Mouse (Mus musculus) heart, adult 8-10 months (tissue): ENCODE results near the gene Ttyh2. TPM values are rescaled to one million over a fixed set of nuclear protein-coding genes. Genes with fewer than 3 reads are reported as not detected.

Source experiments
- DNase-seq: peaks from one replicate; pipeline ENCODE4 v3.0.0; 2022; ENCODE audit warnings: low spot score
- total RNA-seq, 4 experiments: library from RNA; stranded (reverse); gene quantifications; 2 replicates each; pipeline ENCODE4 v1.2.4; 2022

Gene Ttyh2
- total RNA-seq, 4 experiments from 2014 or later = 3.0 to 4.6 (median 3.4) TPM

DNA sequence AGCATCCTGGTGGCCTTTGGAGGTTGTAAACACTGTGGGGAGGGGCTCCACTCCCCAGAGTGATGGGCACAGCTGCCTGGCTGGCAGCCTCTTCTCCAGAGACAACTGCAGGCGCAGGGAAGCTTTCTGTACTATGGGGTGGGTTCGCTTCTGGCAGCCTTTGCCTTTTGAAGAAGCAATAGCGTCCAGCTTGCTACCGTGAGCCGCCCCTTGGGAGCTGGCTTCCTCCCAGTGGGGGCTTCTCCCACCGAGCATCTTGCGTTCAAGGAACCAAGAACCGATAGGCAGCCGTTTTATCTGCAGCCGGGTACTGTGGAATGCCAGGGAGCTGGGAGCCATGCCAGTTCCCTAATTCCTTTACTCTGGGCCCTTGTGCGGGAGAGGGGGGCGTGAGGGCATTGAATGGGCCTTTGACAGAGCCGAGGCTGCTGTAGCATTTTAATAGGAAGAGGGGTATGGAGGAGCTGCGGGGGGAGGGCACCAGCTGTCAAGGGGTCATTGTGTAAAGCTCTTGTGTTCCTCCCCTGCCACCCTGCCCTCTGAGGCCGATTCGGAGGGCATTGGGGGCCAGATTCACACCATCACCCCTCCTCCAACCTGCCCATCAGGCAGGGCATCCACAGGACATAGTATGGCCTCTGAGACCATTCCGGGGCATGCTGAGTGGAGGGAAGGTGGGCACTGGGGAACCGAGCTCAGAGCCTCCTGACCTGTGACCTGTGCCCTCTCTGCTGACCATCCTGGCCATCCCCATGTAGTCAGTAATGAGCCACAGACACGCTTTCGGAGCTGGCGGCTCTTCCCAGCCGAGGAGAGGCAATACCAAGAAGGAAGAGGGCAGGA lies 29.1 kb downstream of the Ttyh2 start:
- no peak for DNase-seq

DNA sequence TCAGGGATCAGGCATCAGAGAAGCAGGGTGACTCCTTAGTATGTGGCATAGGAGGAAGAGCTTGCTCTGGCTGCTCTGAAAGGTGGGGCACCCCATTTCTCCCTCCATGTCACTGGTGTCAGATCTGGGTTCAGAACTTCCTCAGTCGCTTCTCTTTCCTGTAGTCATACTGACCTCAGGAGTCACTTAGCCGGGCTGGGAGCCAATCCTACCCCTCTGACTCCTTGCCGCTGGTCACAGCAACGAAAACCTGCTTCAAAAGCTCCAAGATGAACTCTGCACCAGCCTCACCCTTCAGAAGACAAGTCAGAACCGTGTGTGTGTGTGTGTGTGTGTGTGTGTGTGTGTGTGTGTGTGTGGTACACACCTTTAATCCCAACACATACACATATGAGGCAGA lies 31.1 kb downstream of the Ttyh2 start:
- DNase-seq = no peak

DNA sequence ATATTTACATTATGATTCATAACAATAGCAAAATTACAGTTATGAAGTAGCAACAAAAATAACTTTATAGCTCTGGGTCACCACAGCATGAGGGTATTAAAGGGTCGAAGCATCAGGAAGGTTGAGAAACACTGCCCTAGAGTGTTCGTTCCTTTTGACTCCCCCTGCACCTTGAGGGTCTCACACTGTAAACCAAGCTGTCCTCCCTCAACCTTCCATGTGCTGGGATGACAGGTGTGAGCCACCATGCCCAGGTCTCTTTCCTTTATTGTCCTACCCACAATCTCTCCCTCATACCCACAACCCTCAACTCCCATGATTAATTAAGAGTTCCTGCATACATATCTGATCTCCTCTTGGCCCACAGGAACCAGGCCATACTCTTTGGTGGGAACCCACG lies 36.2 kb downstream of the Ttyh2 start:
- no peak for DNase-seq

DNA sequence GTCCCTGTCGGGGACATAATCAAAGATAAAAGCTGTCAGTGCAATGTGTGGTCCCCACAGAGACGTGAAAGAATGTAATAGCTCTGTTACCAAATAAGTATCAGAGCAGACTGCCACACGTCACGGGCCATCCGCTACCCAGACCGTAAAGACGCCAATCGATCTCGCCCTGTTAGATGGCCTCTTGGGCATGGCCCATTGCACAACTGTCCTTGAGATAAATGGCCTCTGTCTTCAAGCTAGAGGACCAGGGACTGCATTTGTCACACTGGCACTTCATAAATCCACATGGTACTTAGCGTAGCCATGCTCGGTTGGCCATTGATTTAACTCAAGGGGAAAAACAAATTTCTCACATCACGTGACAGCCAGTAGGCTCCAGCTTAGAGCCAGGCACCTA lies 36.6 kb downstream of the Ttyh2 start:
- DNase-seq = no peak

DNA sequence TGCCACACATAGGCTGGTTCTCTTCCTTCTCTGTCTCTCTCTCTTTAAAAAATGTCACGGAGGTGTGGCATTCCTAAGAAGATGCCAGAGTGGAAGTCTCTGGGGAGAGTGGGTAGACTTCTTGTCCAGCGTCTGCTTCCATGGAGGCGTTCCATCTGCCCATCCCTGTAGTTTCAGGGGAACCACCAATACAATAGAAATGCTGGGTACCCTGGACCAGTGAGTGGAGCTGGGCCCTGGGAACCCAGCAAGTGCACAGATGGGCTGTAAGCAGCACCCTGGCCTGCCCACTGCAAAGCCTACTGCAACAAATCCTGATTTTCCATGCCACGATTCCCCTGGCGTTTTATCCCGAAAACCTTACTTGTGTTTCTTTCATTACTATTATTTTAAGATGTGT lies 39.3 kb downstream of the Ttyh2 start:
- DNase-seq = no peak

DNA sequence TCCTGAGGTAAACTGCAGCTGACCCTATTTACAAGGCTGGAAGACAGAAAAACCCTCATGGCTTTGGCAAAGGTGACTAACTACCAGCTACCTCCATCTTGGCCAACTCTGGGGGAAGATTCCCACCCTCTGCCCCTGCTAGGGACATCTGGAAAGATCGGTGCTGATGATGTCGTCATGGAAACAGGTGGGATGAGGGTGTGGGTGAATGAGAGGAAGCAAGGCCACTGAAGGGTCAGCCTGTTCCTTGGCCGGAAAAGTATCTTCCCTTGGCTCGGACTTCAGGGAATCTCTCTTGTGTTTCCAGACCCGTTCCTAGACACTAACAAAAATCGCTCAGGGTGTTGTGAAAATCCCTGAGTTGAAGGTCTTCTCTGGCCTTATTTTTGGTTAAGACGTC lies 40.3 kb downstream of the Ttyh2 start:
- peak; percentile 67 for DNase-seq

GRCm38 (mm10) chr11:114720535-114720934 lies 45.3 kb downstream of the Ttyh2 start:
- DNase-seq = no peak

GRCm38 (mm10) chr11:114722438-114722837 lies 47.2 kb downstream of the Ttyh2 start:
- DNase-seq = no peak

DNA sequence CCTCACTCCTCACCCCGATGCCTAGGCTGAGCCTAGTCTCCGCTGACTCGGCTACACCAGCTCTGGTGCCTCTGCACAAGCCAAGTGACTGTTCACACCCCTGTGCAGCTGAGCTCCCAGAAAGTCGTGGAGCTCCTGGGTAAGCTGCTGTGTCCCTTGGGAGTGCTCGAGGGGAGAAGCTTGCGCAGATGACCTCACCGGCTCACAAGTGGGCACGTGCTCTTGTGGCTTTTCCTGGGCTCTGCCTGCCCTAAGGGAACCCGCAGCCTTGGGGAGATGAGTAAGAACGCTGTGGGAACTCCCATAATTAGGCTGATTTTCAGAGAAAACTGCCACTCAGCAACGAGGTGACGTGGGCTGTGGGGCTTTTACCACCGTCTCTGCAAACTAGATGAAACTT lies 47.8 kb downstream of the Ttyh2 start:
- DNase-seq = no peak

DNA sequence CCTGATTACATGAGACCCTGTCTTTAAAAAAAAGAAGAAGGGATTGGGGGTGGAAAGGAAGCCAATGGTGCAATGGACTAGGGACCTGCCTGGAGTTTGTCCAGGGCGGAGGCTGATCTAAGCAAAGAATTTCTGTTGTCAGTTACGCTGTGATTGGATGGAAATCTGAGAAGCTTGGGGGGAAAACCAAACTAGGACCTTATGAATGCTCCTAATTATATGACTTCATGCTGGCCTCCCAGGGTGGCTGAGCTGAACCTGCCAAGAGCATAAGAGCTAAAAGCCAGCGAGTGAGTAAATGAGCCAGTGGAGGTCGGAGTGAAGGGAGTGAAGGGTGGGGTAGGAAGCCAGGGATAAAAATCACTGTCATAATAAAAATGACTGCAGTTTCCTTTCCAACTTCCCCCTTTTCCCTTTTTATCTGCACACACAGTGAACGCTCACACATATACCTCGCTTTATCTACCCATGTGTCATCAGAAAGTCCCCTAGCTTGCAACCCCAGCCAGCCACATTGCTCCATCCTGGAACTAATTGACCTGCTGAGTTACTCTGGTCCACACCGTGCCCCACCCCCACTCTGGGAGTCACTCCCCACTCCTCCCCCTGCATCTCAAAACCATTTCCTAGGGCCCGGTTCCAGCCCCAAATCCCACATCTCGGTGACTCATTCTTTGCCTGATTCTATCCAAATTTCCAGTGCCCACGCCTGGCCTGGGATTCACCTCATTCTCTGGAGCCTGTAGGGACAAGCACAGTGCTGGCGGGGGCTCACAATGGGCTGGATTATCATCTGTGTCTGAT lies 49.8 kb downstream of the Ttyh2 start:
- DNase-seq = peak; percentile 54

DNA sequence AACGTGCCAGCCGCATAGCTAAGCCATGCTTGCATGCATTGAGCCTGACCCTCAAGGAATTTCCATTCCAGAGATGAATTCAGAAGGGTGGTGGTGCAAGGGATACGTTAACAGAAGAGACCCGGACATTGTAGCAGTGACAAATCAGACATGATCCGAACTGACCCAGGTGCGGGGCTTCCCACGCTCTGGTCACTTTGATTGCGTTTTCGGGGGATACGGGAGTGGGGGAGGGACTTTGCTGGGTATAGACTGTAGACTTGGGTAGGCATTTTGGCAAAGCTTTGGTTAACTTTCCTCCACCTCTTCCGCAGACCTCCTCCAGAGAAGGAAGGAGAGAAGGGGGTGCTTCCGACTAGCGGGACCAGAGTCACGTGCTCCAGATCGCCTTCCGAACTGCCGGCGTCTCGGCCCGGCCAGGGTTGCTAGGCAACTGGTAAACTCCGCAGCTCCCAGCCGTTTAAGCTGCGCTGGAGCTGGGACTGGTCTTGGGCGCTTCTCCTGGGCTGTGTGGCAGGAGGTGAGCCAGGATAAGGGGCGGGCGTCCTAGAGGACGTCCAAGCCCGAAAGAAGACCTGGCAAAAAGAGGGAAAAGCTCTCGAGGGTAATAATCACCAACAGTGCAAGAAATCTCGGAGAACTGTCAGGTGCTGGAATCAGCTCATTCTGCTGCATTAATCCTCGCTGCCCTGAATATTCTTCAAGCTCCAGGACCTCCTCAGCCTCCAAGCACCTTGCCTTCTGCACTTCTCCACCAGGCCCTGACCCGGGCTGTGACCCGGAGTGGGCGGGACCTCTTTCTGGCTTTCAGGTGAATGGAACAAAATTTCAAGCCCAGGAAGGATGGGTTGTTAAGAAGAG lies 52.0 kb downstream of the Ttyh2 start, which contains the start of gene Dnaic2:
Dnaic2 (plus strand) TSS at position 444 of the 861 bp plus-strand sequence.
- DNase-seq = peak; percentile 65

- no peak for DNase-seq
These were observed 52.6 kb downstream of the Ttyh2 start for GRCm38 (mm10) chr11:114727826-114728186.

DNA sequence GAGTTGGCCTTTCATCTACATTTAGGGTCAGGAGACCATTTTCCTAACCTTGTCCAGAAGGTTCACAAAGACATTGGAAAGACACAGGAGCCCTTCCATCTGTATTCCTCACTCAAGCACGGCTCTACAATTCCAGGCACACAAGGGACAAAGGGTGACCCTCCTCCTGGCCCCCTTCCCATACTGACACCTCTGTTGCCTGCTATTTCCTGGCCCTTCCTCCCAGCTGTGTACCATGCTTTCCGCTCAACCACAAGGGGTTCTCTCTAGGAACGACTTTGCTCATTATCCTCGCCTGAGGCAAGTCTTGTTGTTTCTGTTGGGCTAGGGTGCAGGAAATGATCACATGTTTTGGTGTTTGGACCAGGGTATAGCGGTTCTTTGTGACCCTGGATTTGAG lies 53.1 kb downstream of the Ttyh2 start:
- DNase-seq = no peak

DNA sequence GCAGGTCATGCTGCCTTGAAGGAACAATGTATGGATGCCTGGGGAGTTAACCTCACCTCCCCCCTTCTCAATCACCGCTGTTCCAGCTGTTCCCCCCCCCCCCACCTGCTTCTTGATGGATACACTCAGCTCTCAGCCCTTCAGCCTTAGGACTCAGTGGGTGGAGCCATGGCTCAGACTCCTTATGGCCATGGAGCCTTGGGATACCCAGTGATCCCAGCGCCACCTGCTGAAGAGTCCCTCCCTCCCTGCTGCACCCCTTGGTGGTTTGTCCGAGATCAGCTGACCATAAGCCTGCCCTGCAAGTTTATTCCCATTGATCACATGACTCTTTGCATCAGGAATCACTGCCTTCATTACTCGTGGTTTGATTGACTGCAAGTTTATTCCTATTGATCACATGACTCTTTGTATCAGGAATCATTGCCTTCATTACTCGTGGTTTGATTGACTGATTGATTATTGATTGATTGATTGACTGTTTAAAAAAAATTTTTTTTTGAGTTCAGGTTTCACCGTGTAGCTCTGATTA lies 54.7 kb downstream of the Ttyh2 start:
- no peak for DNase-seq

GRCm38 (mm10) chr11:114731711-114732110 lies 56.5 kb downstream of the Ttyh2 start:
- DNase-seq = no peak

DNA sequence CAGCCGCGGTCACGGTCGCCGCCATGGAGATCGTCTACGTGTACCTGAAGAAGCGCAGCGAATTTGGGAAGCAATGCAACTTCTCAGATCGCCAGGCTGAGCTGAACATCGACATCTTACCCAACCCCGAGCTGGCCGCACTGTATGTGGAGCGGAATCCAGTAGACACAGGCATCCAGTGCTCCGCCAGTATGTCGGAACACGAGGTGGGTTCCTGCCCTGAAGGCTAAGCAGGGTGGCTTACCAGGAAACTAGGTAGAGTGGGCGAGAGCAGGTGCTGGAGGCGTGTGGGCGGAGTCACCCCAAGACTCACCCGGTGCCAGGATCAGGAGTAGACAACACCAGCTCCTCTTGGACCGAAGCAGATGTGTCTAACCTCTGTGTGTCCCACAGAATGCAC lies 57.7 kb downstream of the Ttyh2 start:
- DNase-seq = no peak

GRCm38 (mm10) chr11:114736111-114736510 lies 60.9 kb downstream of the Ttyh2 start:
- DNase-seq = no peak

- peak; percentile 38 for DNase-seq
These were observed 61.8 kb downstream of the Ttyh2 start for GRCm38 (mm10) chr11:114736913-114737624.

DNA sequence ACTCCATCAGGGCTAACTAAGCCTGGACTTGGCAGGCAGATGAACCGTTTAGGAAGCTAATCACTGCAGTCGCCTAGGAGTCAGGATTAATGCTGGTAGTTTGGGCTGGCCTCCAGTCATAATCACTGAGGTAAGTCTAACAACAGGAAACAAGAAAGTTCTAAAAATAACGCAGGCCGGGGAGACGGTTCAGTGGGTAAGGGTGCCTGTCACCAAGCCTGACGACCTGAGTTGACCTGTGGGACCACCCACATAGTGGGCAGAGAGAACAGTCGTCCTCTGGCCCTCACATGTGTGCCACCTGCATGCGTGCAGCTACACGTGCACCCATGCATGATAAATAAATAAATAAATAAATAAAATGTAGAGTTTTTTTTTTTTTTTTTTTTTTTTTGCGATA lies 65.4 kb downstream of the Ttyh2 start:
- DNase-seq = no peak

GRCm38 (mm10) chr11:114741451-114741850 lies 66.2 kb downstream of the Ttyh2 start:
- DNase-seq = no peak

DNA sequence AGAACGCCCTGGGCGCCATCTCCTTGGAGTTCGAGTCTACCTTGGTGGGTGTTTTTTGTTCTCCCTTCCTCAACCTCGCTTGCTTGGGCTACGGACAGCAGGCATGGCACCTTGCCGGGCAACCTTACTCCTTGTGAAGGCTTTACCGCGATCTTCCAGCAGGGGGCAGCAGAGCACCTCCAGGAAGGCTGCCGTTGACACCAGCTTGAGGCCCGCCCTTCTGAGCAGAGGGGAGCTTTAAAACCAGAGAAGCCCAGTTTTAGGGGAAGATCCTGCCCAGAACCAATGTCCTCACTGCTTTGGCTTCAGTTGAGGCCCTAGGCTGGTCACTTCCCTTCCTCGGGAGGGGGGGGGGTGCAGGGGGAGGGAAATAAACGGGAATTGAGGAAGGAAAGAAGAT lies 69.9 kb downstream of the Ttyh2 start:
- peak; percentile 87 for DNase-seq
